ENCODE assay signal across 16 mouse cellular contexts in genomic region chr12:111361319-111362098, GRCm38 (mm10). TPM values are rescaled to one million over a fixed set of nuclear protein-coding genes. Genes with fewer than 3 reads are reported as not detected.
DNase-seq lines count a peak whose midpoint lies in the region; ATAC-seq and TF ChIP-seq lines count a peak whose summit lies in the region.
"Had no signal": no experiment of that assay in that cellular context is flagged by ENCODE, and none has a peak within 500 bp of the region (broad histone marks: within the 10 kb centered on the region; RNA-seq: fewer than 3 reads in every experiment).

No protein-coding gene starts in this region.

- WGBS in kidney, embryonic 14.5 days = 56% methylated on average over 14 of the region's 14 CpGs
- 32% methylated on average over 14 of the region's 14 CpGs for WGBS in limb, embryonic 15.5 days

- H3K4me1 ChIP-seq in kidney, embryonic 14.5 days (ENCODE audit: control insufficient read depth, insufficient read depth, low read length) = peaks cover 35% of the 10 kb centered on the region
- peaks cover 49% of the 10 kb centered on the region for H3K4me1 ChIP-seq in limb, embryonic 15.5 days

- H3K4me2 ChIP-seq in kidney, embryonic 14.5 days (replicated peaks; ENCODE audit: low read depth, low read length) = no peak overlapping the region
- H3K4me2 ChIP-seq in limb, embryonic 15.5 days = no peak overlapping the region; the same call in 1 of the 2 replicates
- H3K4me2 ChIP-seq: midbrain, embryonic 11.5 days had no signal

- peak; percentile 4 for TF ChIP-seq CTCF in left cerebral cortex, adult 2 months (IDR thresholded peaks at IDR 0.05)

- intact Hi-C loops in left cerebral cortex, adult 2 months (cut with DNase I) = no loop called here
- intact Hi-C loops in gastrocnemius, postnatal 14 days (cut with DNase I; ENCODE audit: low total_unique reads) = no loop called here

- no peaks in the 10 kb centered on the region for H3K36me3 ChIP-seq in kidney, embryonic 14.5 days (ENCODE audit: control insufficient read depth, insufficient read depth, low read length)
- no peaks in the 10 kb centered on the region for H3K36me3 ChIP-seq in limb, embryonic 15.5 days
- H3K36me3 ChIP-seq: G1E; hindbrain, embryonic 10.5 days had no signal

- no peaks in the 10 kb centered on the region for H3K27me3 ChIP-seq in kidney, embryonic 14.5 days (ENCODE audit: control insufficient read depth, insufficient read depth, low read length)
- H3K27me3 ChIP-seq in limb, embryonic 15.5 days = no peaks in the 10 kb centered on the region

- no peak overlapping the region for H3K9ac ChIP-seq in kidney, embryonic 14.5 days (ENCODE audit: low read depth, low read length)
- H3K9ac ChIP-seq in limb, embryonic 15.5 days = no peak overlapping the region

- H3K27ac ChIP-seq in left cerebral cortex, adult 2 months = no peak overlapping the region
- H3K27ac ChIP-seq in kidney, embryonic 14.5 days (ENCODE audit: low read depth, low read length) = peak overlapping the region; percentile 8; the same call in 1 of the 2 replicates
- 0 out of 2 replicates have a peak overlapping the region, but pooled peaks have one; percentile 9 for H3K27ac ChIP-seq in limb, embryonic 15.5 days
- H3K27ac ChIP-seq: hindbrain, embryonic 10.5 days had no signal

- no peak for ATAC-seq in kidney, embryonic 14.5 days (ENCODE audit: low FRiP score, low TSS enrichment)
- no peak for ATAC-seq in limb, embryonic 15.5 days (ENCODE audit: insufficient number of reproducible peaks, low FRiP score, low TSS enrichment, low read depth)
- ATAC-seq: activated CD4-positive, CD25-positive, alpha-beta regulatory T cell, adult 4 months had no signal

- peak; percentile 33 for DNase-seq in cerebellum, adult 9-10 months
- DNase-seq in cerebellum, adult 8-10 months = no peak
- DNase-seq in left cerebral cortex, adult 2 months (ENCODE audit: extremely low spot score in 1 of 2, low spot score in 2 of 2) = no peak
- no peak for DNase-seq in left cerebral cortex, adult 8-10 months (ENCODE audit: low spot score in 2 of 2)
- DNase-seq in gastrocnemius, postnatal 14 days = no peak
- DNase-seq in embryo, embryonic 10.5 days (ENCODE audit: low spot score) = no peak
- DNase-seq: heart, adult 18-20 months; lung, postnatal 10 days; right cerebral cortex, adult 18-20 months had no signal

- H3K9me3 ChIP-seq in kidney, embryonic 14.5 days (ENCODE audit: control insufficient read depth, low read length) = no peaks in the 10 kb centered on the region
- H3K9me3 ChIP-seq in limb, embryonic 15.5 days = no peaks in the 10 kb centered on the region
- H3K9me3 ChIP-seq: G1E; hindbrain, embryonic 10.5 days had no signal

- H3K4me3 ChIP-seq in left cerebral cortex, adult 2 months = no peak overlapping the region
- H3K4me3 ChIP-seq in kidney, embryonic 14.5 days (ENCODE audit: low read length) = no peak overlapping the region
- H3K4me3 ChIP-seq in limb, embryonic 15.5 days = no peak overlapping the region
- H3K4me3 ChIP-seq: hindbrain, embryonic 10.5 days had no signal

RNA-seq across cellular contexts. Expression of gene Cdc42bpb, which starts 16.0 kb away (rescaled TPM):
- total RNA-seq in left cerebral cortex, adult 2 months (2021) = 100 to 1,000 TPM; 137 to 142 TPM
- total RNA-seq in left cerebral cortex, adult 8-10 months (2022) = 100 to 1,000 TPM; 123 to 157 (median 142) TPM
- 43.4 and 44.3 TPM in 2 replicates for polyA plus RNA-seq in kidney, embryonic 14.5 days (2014; fragmentation: Nextera tagmentation; extraction: Ambion mirVana)
- 26.4 and 33.5 TPM in 2 replicates for polyA plus RNA-seq in limb, embryonic 15.5 days (2015; fragmentation: Nextera tagmentation; extraction: Ambion mirVana)
- total RNA-seq in gastrocnemius, postnatal 14 days (2021) = 10 to 100 TPM; 32.2 to 34.1 TPM
- total RNA-seq: G1E had no signal
- polyA plus RNA-seq: G1E had no signal

RNA-seq across cellular contexts. Expression of gene Lbhd2, which starts 45.1 kb away (rescaled TPM):
- total RNA-seq in left cerebral cortex, adult 2 months (2021) = 1 to 10 TPM; 1.3 to 2.8 TPM
- total RNA-seq in left cerebral cortex, adult 8-10 months (2022) = 1 to 10 TPM; 2.4 to 4.8 (median 3.5) TPM
- 5.8 and 9.9 TPM in 2 replicates for polyA plus RNA-seq in kidney, embryonic 14.5 days (2014; fragmentation: Nextera tagmentation; extraction: Ambion mirVana)
- 12.4 and 13.2 TPM in 2 replicates for polyA plus RNA-seq in limb, embryonic 15.5 days (2015; fragmentation: Nextera tagmentation; extraction: Ambion mirVana)
- not detected for total RNA-seq in gastrocnemius, postnatal 14 days (2021)
- total RNA-seq: G1E; heart, adult 18-20 months had no signal
- polyA plus RNA-seq: activated CD4-positive, CD25-positive, alpha-beta regulatory T cell, adult 4 months; G1E; midbrain, embryonic 11.5 days; neural tube, embryonic 11.5 days had no signal

RNA-seq across cellular contexts. Expression of gene Exoc3l4, which starts 55.3 kb away (rescaled TPM):
- under 1 TPM; 0.54 to 0.96 TPM for total RNA-seq in left cerebral cortex, adult 2 months (2021)
- total RNA-seq in left cerebral cortex, adult 8-10 months (2022) = 1 to 10 TPM; 1.7 to 2.5 (median 2.0) TPM
- polyA plus RNA-seq in kidney, embryonic 14.5 days (2014; fragmentation: Nextera tagmentation; extraction: Ambion mirVana) = 10.8 and 10.9 TPM in 2 replicates
- 6.4 and 9.9 TPM in 2 replicates for polyA plus RNA-seq in limb, embryonic 15.5 days (2015; fragmentation: Nextera tagmentation; extraction: Ambion mirVana)
- 10 to 100 TPM; 12.8 to 23.8 TPM for total RNA-seq in gastrocnemius, postnatal 14 days (2021)
- polyA plus RNA-seq: activated CD4-positive, CD25-positive, alpha-beta regulatory T cell, adult 4 months; G1E had no signal
